Mouse (Mus musculus) myocyte (in vitro differentiated cells): Measurements from ENCODE around the gene Gm3573. TPM values are rescaled to one million over a fixed set of nuclear protein-coding genes. Genes with fewer than 3 reads are reported as not detected.
"Not testable (repeated sequence)": the region's sequence is repeated elsewhere in the genome, so short reads cannot be mapped to it uniquely, and the experiment has no call there.

Source experiments
- H3K27me3 ChIP-seq: one replicate; pipeline ENCODE4 v1.6.1; 2011; ENCODE audit not compliant: control insufficient read depth, insufficient read depth, insufficient read length
- H3K36me3 ChIP-seq: one replicate; pipeline ENCODE4 v1.6.1; 2011; ENCODE audit not compliant: control insufficient read depth, insufficient read depth
- H3K4me2 ChIP-seq: one replicate; pipeline ENCODE4 v1.6.1; 2011; ENCODE audit warnings: low read depth, control low read depth
- H3K4me3 ChIP-seq: one replicate; pipeline ENCODE4 v1.5.1; 2011; ENCODE audit warnings: mild to moderate bottlenecking, control low read depth, moderate library complexity
- H3K79me2 ChIP-seq: one replicate; pipeline ENCODE4 v1.6.1; 2011; ENCODE audit not compliant: control insufficient read depth, insufficient read depth
- H3ac ChIP-seq: one replicate; pipeline ENCODE4 v1.6.1; 2011; ENCODE audit not compliant: control insufficient read depth, insufficient read length
- polyA plus RNA-seq: library from polyadenylated mRNA; unstranded; fragments of >200 nt; fragmentation: generic; extraction: Trizol; gene quantifications from one replicate; pipeline ENCODE4 v1.2.1, GENCODE M21; 2012; ENCODE audit warnings: missing spikeins

The Gm3573 gene
- polyA plus RNA-seq: not detected

DNA sequence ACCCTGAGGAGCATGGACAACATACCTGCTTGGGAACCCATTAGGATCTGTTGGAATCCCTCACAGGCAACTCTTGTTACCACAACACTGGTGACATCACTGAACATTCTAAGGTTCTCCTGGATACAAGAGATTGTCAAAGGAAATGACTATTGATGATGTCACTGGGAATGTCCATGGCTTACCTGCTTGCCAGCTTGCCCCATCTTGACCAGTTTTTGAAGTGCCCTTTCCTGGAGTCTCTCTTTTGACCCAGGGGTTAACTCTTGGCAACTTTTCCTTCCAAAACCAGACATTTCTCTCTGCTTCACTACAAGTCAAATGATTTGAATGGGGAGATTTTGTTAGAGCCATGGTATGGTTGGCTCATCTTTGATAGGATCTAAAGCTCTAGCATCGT is at the start of gene Gm3573:
Gene Gm3573 (minus strand): TSS at position 101 of the 400 bp plus-strand sequence.
- H3K4me3 ChIP-seq, H3K27me3 ChIP-seq, H3K4me2 ChIP-seq, H3ac ChIP-seq, H3K79me2 ChIP-seq, H3K36me3 ChIP-seq: not testable (repeated sequence)

DNA sequence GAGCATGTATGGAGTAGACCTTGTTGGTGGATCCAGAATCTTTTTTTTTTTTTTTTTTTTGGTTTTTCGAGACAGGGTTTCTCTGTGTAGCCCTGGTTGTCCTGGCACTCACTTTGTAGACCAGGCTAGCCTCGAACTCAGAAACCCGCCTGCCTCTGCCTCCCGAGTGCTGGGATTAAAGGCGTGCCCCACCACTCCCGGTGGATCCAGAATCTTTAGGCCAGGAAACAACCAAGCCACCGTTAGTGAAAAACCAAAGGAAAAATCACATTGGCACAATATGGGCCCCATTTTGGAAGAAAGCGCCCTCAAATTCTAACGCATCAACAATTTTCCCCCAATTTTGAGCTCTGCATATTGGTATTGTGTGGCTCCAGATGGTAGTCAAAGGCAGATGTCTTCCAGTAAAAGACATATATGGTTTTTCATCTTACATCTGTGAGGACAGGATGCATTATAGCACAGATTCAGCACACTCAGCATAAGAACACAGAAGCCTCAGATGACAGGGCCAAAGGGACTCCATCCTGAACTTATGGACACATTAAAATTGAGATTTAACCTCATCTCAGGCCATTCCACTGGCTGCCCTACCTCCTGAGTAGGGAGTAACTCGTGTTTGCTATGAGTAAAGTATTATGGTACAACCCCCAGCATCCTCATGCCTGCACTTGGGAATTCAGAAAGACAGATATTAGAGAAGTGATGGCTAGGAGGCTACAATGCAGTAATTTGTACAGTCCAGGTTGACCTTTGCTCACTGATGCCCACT is 26.4 kb upstream of the Gm3573 start:
- not testable (repeated sequence) for H3K4me2 ChIP-seq, H3K79me2 ChIP-seq, H3K36me3 ChIP-seq, H3K27me3 ChIP-seq, H3ac ChIP-seq, H3K4me3 ChIP-seq

DNA sequence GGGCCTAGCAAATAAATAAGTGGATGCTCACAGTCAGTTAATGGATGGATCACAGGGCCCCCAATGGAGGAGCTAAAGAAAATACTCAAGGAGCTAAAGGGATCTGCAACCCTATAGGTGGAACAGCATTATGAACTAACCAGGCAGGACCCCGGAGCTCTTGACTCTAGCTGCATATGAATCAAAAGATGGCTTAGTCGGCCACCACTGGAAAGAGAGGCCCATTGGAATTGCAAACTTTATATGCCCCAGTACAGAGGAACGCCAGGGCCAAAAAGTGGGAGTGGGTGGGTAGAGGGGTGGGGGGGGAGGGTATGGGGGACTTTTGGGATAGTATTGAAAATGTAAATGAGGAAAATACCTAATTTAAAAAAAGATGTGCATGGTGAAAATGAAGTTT is 6.7 kb downstream of the Gm3573 start:
- H3K36me3 ChIP-seq, H3K27me3 ChIP-seq, H3K4me3 ChIP-seq, H3K79me2 ChIP-seq, H3K4me2 ChIP-seq, H3ac ChIP-seq: not testable (repeated sequence)

- not testable (repeated sequence) for H3K27me3 ChIP-seq, H3K4me3 ChIP-seq, H3ac ChIP-seq, H3K36me3 ChIP-seq, H3K79me2 ChIP-seq, H3K4me2 ChIP-seq
Measured at GRCm38 (mm10) chr14:42162522-42162921, 28.1 kb downstream of the Gm3573 start, which contains the start of gene Gm17027. Gene Gm17027 (minus strand): TSS chr14:42162622.

Other genes with a start within 250 kb of the Gm3573 start
- gene 1700024B05Rik, start 246.8 kb downstream of the Gm3573 start, polyA plus RNA-seq: not detected
- gene Gm6401, start 222.9 kb downstream of the Gm3573 start, polyA plus RNA-seq: not detected
- not detected for gene Gm3543, start 207.5 kb downstream of the Gm3573 start, polyA plus RNA-seq
- gene Gm7951, start 73.4 kb downstream of the Gm3573 start, polyA plus RNA-seq: not detected
- not detected for gene Gm17027, start 28.2 kb downstream of the Gm3573 start, polyA plus RNA-seq
- gene Gm17026, start 69.3 kb upstream of the Gm3573 start, polyA plus RNA-seq: not detected
- gene Gm9611, start 106.6 kb upstream of the Gm3573 start, polyA plus RNA-seq: not detected
- gene Gm7995, start 119.4 kb upstream of the Gm3573 start, polyA plus RNA-seq: not detected
- not detected for gene Gm8005, start 248.9 kb upstream of the Gm3573 start, polyA plus RNA-seq